11 mouse cellular contexts compared by ENCODE assay signal in the genomic region with DNA sequence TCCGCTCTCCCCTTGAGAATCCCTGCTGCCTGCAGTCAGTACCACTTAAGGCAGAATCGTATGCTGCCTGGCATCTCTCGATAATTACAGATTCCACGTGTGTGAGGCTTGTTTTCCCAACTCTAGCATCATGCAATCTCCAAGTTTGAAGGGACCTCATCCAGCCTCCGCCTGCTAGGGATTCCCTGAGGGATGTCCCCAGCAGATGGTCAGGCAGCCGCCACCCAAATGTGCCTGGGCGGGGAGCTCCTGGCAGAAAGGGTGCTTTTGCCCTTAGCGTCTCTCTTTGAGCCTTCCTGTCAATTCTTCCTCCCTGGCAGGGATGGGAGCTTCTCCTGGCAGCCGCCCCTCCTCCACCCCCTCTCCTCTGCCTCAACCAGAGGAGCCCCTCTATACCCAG. TPM values are rescaled to one million over a fixed set of nuclear protein-coding genes. Genes with fewer than 3 reads are reported as not detected.
DNase-seq lines count a peak whose midpoint lies in the region; ATAC-seq and TF ChIP-seq lines count a peak whose summit lies in the region.
"Had no signal": no experiment of that assay in that cellular context is flagged by ENCODE, and none has a peak within 500 bp of the region (broad histone marks: within the 10 kb centered on the region; RNA-seq: fewer than 3 reads in every experiment).

No protein-coding gene starts in this region.

- peaks cover 54% of the 10 kb centered on the region for H3K4me1 ChIP-seq in midbrain, embryonic 13.5 days (replicated peaks)
- H3K4me1 ChIP-seq in midbrain, embryonic 14.5 days (ENCODE audit: control insufficient read depth, insufficient read depth, low read length) = peaks cover 24% of the 10 kb centered on the region
- H3K4me1 ChIP-seq in intestine, postnatal 0 days (replicated peaks; ENCODE audit: control insufficient read depth, insufficient read depth, low read length) = no peaks in the 10 kb centered on the region
- H3K4me1 ChIP-seq: liver, embryonic 13.5 days had no signal

- no peak overlapping the region; the same call in none of the 2 replicates for H3K9ac ChIP-seq in midbrain, embryonic 13.5 days (replicated peaks)
- H3K9ac ChIP-seq in midbrain, embryonic 14.5 days (replicated peaks; ENCODE audit: low read length) = no peak overlapping the region
- H3K9ac ChIP-seq in intestine, postnatal 0 days (ENCODE audit: low read depth, low read length) = no peak overlapping the region
- H3K9ac ChIP-seq: liver, embryonic 13.5 days had no signal

- H3K27me3 ChIP-seq in midbrain, embryonic 13.5 days = peaks cover 67% of the 10 kb centered on the region
- 0 out of 2 replicates have a peak, but pooled peaks cover 5% of the 10 kb centered on the region for H3K27me3 ChIP-seq in midbrain, embryonic 14.5 days (ENCODE audit: control insufficient read depth, insufficient read depth, low read length)
- H3K27me3 ChIP-seq in intestine, postnatal 0 days (replicated peaks; ENCODE audit: control insufficient read depth, insufficient read depth, low read length) = no peaks in the 10 kb centered on the region

- no peaks in the 10 kb centered on the region for H3K9me3 ChIP-seq in midbrain, embryonic 13.5 days
- H3K9me3 ChIP-seq in midbrain, embryonic 14.5 days (ENCODE audit: control insufficient read depth, low read length) = no peaks in the 10 kb centered on the region
- H3K9me3 ChIP-seq in intestine, postnatal 0 days (ENCODE audit: control insufficient read depth) = no peaks in the 10 kb centered on the region
- H3K9me3 ChIP-seq: liver, embryonic 13.5 days had no signal

- H3K4me2 ChIP-seq in midbrain, embryonic 13.5 days (replicated peaks) = no peak overlapping the region
- H3K4me2 ChIP-seq in midbrain, embryonic 14.5 days (ENCODE audit: low read length) = no peak overlapping the region
- no peak overlapping the region for H3K4me2 ChIP-seq in intestine, postnatal 0 days (replicated peaks; ENCODE audit: low read depth)
- H3K4me2 ChIP-seq: liver, embryonic 13.5 days had no signal

- DNase-seq in midbrain, embryonic 14.5 days = no peak
- DNase-seq in frontal cortex, adult 2 months (ENCODE audit: extremely low spot score in 1 of 2, low spot score in 1 of 2) = peak; percentile 64 to 83
- peak; percentile 51 to 73 for DNase-seq in left cerebral cortex, adult 8-10 months (ENCODE audit: low spot score in 2 of 2)
- peak; percentile 56 to 72 for DNase-seq in right cerebral cortex, postnatal 36 days (ENCODE audit: low spot score in 2 of 2)
- no peak for DNase-seq in embryo, embryonic 9.5 days (ENCODE audit: extremely low spot score)
- DNase-seq: gastrocnemius, adult 2 months; heart, postnatal 14 days; liver, embryonic 13.5 days had no signal

- no peak for TF ChIP-seq CTCF in intestine, postnatal 0 days (IDR thresholded peaks at IDR 0.05; ENCODE audit: low read depth)

- H3K27ac ChIP-seq in midbrain, embryonic 13.5 days = peak overlapping the region; percentile 39; the same call in 1 of the 2 replicates
- H3K27ac ChIP-seq in midbrain, embryonic 14.5 days (replicated peaks; ENCODE audit: low read depth, low read length) = no peak overlapping the region
- H3K27ac ChIP-seq in intestine, postnatal 0 days (ENCODE audit: low read depth, low read length) = no peak overlapping the region
- H3K27ac ChIP-seq: gastrocnemius, adult 2 months; liver, embryonic 13.5 days had no signal

- no peak overlapping the region for H3K4me3 ChIP-seq in midbrain, embryonic 13.5 days (replicated peaks)
- no peak overlapping the region for H3K4me3 ChIP-seq in midbrain, embryonic 14.5 days (replicated peaks; ENCODE audit: low read depth, low read length)
- H3K4me3 ChIP-seq in intestine, postnatal 0 days (ENCODE audit: low read depth, low read length) = no peak overlapping the region
- H3K4me3 ChIP-seq: gastrocnemius, adult 2 months; liver, embryonic 13.5 days had no signal

- 55% methylated on average over 9 of the region's 9 CpGs for WGBS in midbrain, embryonic 13.5 days
- WGBS in midbrain, embryonic 14.5 days = 52% methylated on average over 9 of the region's 9 CpGs
- WGBS in intestine, postnatal 0 days = 53% methylated on average over 9 of the region's 9 CpGs

- ATAC-seq in midbrain, embryonic 13.5 days = no peak
- ATAC-seq in midbrain, embryonic 14.5 days (ENCODE audit: low FRiP score, low TSS enrichment) = no peak
- no peak for ATAC-seq in CD4-positive, CD25-positive, alpha-beta regulatory T cell, adult 4 months
- no peak for ATAC-seq in intestine, postnatal 0 days

- no peaks in the 10 kb centered on the region for H3K36me3 ChIP-seq in midbrain, embryonic 13.5 days
- H3K36me3 ChIP-seq in midbrain, embryonic 14.5 days (ENCODE audit: control insufficient read depth, insufficient read depth, low read length) = peaks cover 14% of the 10 kb centered on the region; the same call in 1 of the 2 replicates
- no peaks in the 10 kb centered on the region for H3K36me3 ChIP-seq in intestine, postnatal 0 days (ENCODE audit: control insufficient read depth, insufficient read depth)
- H3K36me3 ChIP-seq: liver, embryonic 13.5 days had no signal

RNA-seq across cellular contexts. Expression of gene Phf12, which starts 22.4 kb away (rescaled TPM):
- polyA plus RNA-seq in midbrain, embryonic 13.5 days (2015; fragmentation: Nextera tagmentation; extraction: Ambion mirVana) = 22.7 and 22.8 TPM in 2 replicates
- 18.5 and 20.3 TPM in 2 replicates for polyA plus RNA-seq in midbrain, embryonic 14.5 days (2014; fragmentation: Nextera tagmentation; extraction: Ambion mirVana)
- polyA plus RNA-seq in frontal cortex, adult 2 months (2012; rRNA removed) = 43.8 and 45.3 TPM in 2 replicates
- 10 to 100 TPM; 51.9 to 59.2 (median 56.2) TPM for total RNA-seq in left cerebral cortex, adult 8-10 months (2022)
- 10 to 100 TPM; 28.5 to 31.9 TPM for polyA plus RNA-seq in CD4-positive, CD25-positive, alpha-beta regulatory T cell, adult 4 months (2017; shearing (Covaris generic))
- 7.2 and 8.4 TPM in 2 replicates for polyA plus RNA-seq in intestine, postnatal 0 days (2015; fragmentation: Nextera tagmentation; extraction: Ambion mirVana)

RNA-seq across cellular contexts. Expression of gene Sez6, which starts 29.6 kb away (rescaled TPM):
- 118 TPM in 2 replicates for polyA plus RNA-seq in midbrain, embryonic 13.5 days (2015; fragmentation: Nextera tagmentation; extraction: Ambion mirVana)
- 121 and 124 TPM in 2 replicates for polyA plus RNA-seq in midbrain, embryonic 14.5 days (2014; fragmentation: Nextera tagmentation; extraction: Ambion mirVana)
- polyA plus RNA-seq in frontal cortex, adult 2 months (2012; rRNA removed) = 169 and 190 TPM in 2 replicates
- total RNA-seq in left cerebral cortex, adult 8-10 months (2022) = 100 to 1,000 TPM; 184 to 230 (median 207) TPM
- polyA plus RNA-seq in CD4-positive, CD25-positive, alpha-beta regulatory T cell, adult 4 months (2017; shearing (Covaris generic)) = not detected
- 0.77 and 0.80 TPM in 2 replicates for polyA plus RNA-seq in intestine, postnatal 0 days (2015; fragmentation: Nextera tagmentation; extraction: Ambion mirVana)

Comparison
In these comparisons a context has a peak if more than half of its experiments do, and no peak if none do; other contexts are left out.
1. DNase-seq: peak in frontal cortex, adult 2 months (2 of 2), left cerebral cortex, adult 8-10 months (2 of 2) and right cerebral cortex, postnatal 36 days (2 of 2); none in midbrain, embryonic 14.5 days (single experiment) and embryo, embryonic 9.5 days (single experiment).
2. RNA of gene Sez6, which starts 29.6 kb away (polyA plus RNA-seq): 169 to 190 TPM in frontal cortex, adult 2 months, 121 to 124 TPM in midbrain, embryonic 14.5 days and 118 TPM in midbrain, embryonic 13.5 days; 0.77 to 0.80 TPM in intestine, postnatal 0 days and not detected in CD4-positive, CD25-positive, alpha-beta regulatory T cell, adult 4 months; every median in the first group is over 10 times any median in the second.